Mouse (Mus musculus) stomach, embryonic 14.5 days (tissue): ENCODE results near the gene Pgr. TPM values are rescaled to one million over a fixed set of nuclear protein-coding genes. Genes with fewer than 3 reads are reported as not detected.

ENCODE experiments used
- ATAC-seq: fragments of 200-750 bp; cut with Nextera tagmentation; 2 replicates; pipeline ENCODE4 v1.8.0; 2017; ENCODE audit warnings: low read depth, moderate TSS enrichment; ENCODE audit not compliant: insufficient number of reproducible peaks, insufficient read depth, low FRiP score
- H3K27ac ChIP-seq: fragments of 300-500 bp; sonication (generic); 2 replicates; pipeline ENCODE4 v1.5.1; 2014; ENCODE audit warnings: mild to moderate bottlenecking, low read length, moderate library complexity, mixed read lengths
- H3K27me3 ChIP-seq: fragments of 300-500 bp; sonication (generic); 2 replicates; pipeline ENCODE4 v1.6.1; 2014; ENCODE audit warnings: low read length, control low read depth, mixed read lengths; ENCODE audit not compliant: control insufficient read depth, insufficient read depth
- H3K36me3 ChIP-seq: fragments of 300-500 bp; sonication (generic); 2 replicates; pipeline ENCODE4 v1.6.1; 2014; ENCODE audit warnings: mild to moderate bottlenecking, control low read depth, low read length, moderate library complexity, mixed read lengths; ENCODE audit not compliant: control insufficient read depth, insufficient read depth
- H3K4me1 ChIP-seq: fragments of 300-500 bp; sonication (generic); 2 replicates; pipeline ENCODE4 v1.6.1; 2014; ENCODE audit warnings: low read length, control low read depth, mixed read lengths; ENCODE audit not compliant: control insufficient read depth, insufficient read depth
- H3K4me2 ChIP-seq: fragments of 300-500 bp; sonication (generic); replicated peaks from 2 replicates; pipeline ENCODE4 v1.6.1; 2014; ENCODE audit warnings: low read depth, low read length, control low read depth
- H3K4me3 ChIP-seq: fragments of 300-500 bp; sonication (generic); 2 replicates; pipeline ENCODE4 v1.5.1; 2014; ENCODE audit warnings: low read depth, low read length, control low read depth
- H3K9ac ChIP-seq: fragments of 300-500 bp; sonication (generic); replicated peaks from 2 replicates; pipeline ENCODE4 v1.6.1; 2014; ENCODE audit warnings: low read depth, mild to moderate bottlenecking, control low read depth, low read length, moderate library complexity, mixed read lengths
- H3K9me3 ChIP-seq: fragments of 300-500 bp; sonication (generic); 2 replicates; pipeline ENCODE4 v1.6.1; 2016; ENCODE audit warnings: low read depth, low read length, control low read depth; ENCODE audit not compliant: control insufficient read depth
- WGBS: fragments of 180-500 bp; shearing (Covaris S2); extraction: QIAGEN DNeasy Blood & Tissue Kit; methylation state at CpG from one replicate; pipeline ENCODE4 v1.1.7; 2014; 5-methylcytosine and 5-hydroxymethylcytosine counted together
- polyA plus RNA-seq: library from polyadenylated mRNA; unstranded; fragments of >200 nt; fragmentation: Nextera tagmentation; extraction: Ambion mirVana; gene quantifications from 2 replicates; pipeline ENCODE4 v1.2.1, GENCODE M21; 2014

The Pgr gene
- polyA plus RNA-seq, 1 experiment from 2014 or later = 0.71 TPM

DNA sequence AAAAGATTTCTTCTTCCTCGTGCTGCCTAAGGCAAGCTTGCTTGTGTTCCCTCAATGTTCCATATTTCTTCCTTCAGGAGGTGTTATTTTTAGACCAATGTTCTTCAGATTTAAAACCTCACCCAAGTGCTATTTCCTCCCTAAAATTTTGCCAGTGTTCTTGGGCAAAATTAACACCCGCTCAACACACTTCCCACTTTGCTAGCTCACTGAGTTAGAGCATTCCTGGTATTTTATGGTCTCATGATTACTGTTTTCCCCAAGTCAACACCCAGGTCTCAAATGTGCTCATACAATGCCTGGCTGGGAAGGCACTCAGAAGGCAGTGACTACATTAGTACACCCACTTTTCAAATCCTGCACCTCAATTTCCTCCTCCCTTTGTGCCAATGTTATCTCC lies 27.9 kb downstream of the Pgr start:
- H3K27me3 ChIP-seq = no peaks in the 10 kb centered on the region
- 92% methylated on average over 2 of the region's 2 CpGs for WGBS

DNA sequence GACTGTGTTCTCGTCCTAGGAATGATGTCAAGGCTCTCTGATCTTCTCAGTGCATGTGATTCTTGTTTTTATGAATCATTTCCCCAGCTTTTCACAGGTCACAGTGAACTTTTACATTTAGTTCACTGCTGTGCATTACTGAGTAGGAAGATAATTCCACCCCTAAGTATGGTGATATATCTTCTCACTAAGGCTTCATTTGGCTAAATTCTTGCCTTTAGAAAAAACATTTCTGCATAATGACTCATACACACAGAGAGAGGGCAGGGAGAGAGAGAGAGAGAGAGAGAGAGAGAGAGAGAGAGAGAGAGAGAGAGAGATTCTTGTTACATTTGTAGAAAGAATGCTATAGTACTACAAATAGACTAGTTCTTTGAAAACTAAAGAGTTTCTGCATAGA lies 38.1 kb downstream of the Pgr start:
- no peak overlapping the region for H3K9ac ChIP-seq
- 38% methylated on average over 1 of the region's 1 CpGs for WGBS
- H3K36me3 ChIP-seq = no peaks in the 10 kb centered on the region
- no peak overlapping the region for H3K27ac ChIP-seq
- no peak overlapping the region for H3K4me2 ChIP-seq
- no peaks in the 10 kb centered on the region for H3K4me1 ChIP-seq
- H3K4me3 ChIP-seq = no peak overlapping the region
- ATAC-seq = no peak
- H3K27me3 ChIP-seq = no peaks in the 10 kb centered on the region
- H3K9me3 ChIP-seq = no peaks in the 10 kb centered on the region

More for the DNA sequence above, 27.9 kb downstream of the Pgr start:
- Histone ChIP-seq H3K36me3 (no peaks in the 10 kb centered on the region), H3K4me3 (no peak overlapping the region), H3K4me1 (no peaks in the 10 kb centered on the region), H3K9ac (no peak overlapping the region), H3K4me2 (no peak overlapping the region), H3K9me3 (no peaks in the 10 kb centered on the region), H3K27ac (no peak overlapping the region)
- no peak for ATAC-seq

DNA sequence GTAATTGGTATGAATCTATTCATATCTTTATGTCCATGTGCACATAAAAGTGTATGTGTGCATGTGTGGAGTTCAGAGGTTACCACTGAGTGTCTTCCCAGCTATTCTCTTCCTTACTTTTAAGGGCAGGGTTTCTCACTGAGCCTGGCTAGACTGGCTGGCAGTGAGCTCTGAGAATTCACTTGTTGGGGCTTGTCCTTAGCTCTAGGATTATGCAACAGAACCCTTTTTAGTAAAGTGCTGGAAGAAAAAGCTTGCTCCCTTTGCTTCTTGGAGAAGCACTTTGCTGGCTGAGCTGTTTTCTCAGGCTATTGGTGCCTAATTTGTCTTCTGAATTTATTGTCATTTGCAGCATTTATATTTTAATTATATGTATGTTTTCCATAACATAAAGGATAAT lies 53.7 kb downstream of the Pgr start:
- Histone ChIP-seq H3K9ac (no peak overlapping the region), H3K36me3 (no peaks in the 10 kb centered on the region), H3K9me3 (no peaks in the 10 kb centered on the region), H3K27me3 (no peaks in the 10 kb centered on the region), H3K4me2 (no peak overlapping the region), H3K4me1 (no peaks in the 10 kb centered on the region), H3K4me3 (no peak overlapping the region), H3K27ac (no peak overlapping the region)
- ATAC-seq = no peak

DNA sequence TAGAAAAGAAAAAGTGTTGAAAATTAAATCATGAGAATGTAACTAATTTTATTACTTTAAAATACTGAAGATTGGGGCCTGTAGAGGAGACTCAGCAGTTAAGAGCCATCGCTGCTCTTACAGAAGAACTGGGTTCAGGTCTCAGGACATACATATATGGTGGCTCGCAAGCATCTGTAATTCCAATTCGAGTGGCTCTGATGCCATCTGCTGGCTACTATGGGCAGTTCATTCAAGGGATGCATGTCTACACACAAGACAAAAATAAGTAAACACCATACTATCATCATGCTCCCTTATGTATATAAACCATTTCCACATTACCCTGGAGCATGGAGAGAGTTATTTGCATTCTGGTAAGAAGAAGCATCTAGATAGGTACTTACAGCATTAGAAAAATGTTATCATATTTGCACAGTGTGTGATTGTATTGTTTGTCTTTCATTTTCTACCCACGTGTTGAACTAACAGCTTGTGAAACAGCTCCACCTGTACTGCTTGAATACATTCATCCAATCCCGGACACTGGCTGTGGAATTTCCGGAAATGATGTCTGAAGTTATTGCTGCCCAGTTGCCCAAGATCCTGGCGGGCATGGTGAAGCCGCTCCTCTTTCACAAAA lies 65.0 kb downstream of the Pgr start:
- H3K27me3 ChIP-seq = no peaks in the 10 kb centered on the region
- no peaks in the 10 kb centered on the region for H3K36me3 ChIP-seq
- ATAC-seq = peak; percentile 33; the same call in 1 of the 2 replicates
- H3K9me3 ChIP-seq = no peaks in the 10 kb centered on the region
- no peak overlapping the region for H3K4me2 ChIP-seq
- H3K4me1 ChIP-seq = no peaks in the 10 kb centered on the region
- H3K4me3 ChIP-seq = no peak overlapping the region
- H3K9ac ChIP-seq = no peak overlapping the region
- 64% methylated on average over 8 of the region's 8 CpGs for WGBS
- H3K27ac ChIP-seq = no peak overlapping the region

DNA sequence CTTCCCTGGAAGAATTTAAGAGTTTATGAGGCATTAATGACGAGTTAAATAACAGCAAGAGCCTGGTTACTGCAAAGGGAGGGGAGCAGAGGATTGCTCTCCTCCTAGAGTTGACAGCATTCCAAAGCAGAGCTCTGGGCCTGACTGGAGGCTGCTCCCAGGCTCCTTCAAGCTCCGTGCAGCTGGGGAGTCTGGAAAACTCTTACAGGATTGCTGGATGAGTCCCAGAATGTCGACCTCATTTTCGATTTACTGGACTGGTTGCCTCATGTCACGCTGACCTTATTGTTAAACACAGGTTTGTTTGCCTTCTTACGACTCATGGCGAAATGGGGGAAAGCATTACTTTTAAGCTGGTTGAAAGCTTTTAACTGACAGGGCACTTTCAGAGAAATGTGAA lies 70.6 kb downstream of the Pgr start:
- WGBS = 32% methylated on average over 7 of the region's 7 CpGs
- H3K9ac ChIP-seq = no peak overlapping the region
- no peaks in the 10 kb centered on the region for H3K36me3 ChIP-seq
- H3K9me3 ChIP-seq = no peaks in the 10 kb centered on the region
- no peak overlapping the region for H3K27ac ChIP-seq
- H3K4me2 ChIP-seq = no peak overlapping the region
- H3K4me1 ChIP-seq = no peaks in the 10 kb centered on the region
- H3K27me3 ChIP-seq = no peaks in the 10 kb centered on the region
- H3K4me3 ChIP-seq = no peak overlapping the region
- ATAC-seq = no peak

DNA sequence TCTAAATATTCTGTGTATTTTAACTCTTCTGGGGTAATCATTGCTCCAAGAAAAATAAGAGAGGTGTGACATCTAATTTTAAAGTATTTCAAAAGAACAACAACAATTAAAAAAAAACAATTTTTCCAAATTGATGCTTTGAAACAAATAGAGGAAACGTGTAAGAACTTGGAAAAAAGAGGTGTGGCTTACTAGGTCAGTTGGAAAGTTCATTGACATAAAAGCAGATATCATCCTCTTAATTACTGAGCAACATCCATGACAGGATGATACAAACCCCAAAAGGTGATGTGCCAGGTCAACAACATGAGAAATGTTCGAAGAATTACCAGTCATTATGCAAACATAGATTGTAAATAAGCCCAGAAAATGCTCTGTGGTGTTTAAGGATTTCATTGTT lies 71.9 kb downstream of the Pgr start, which contains the start of gene Gm16485:
TSS of gene Gm16485 (plus strand) at position 301 of the 400 bp plus-strand sequence.
- H3K9me3 ChIP-seq = no peaks in the 10 kb centered on the region
- ATAC-seq = no peak
- WGBS = 74% methylated on average over 2 of the region's 2 CpGs
- no peaks in the 10 kb centered on the region for H3K4me1 ChIP-seq
- H3K4me3 ChIP-seq = no peak within 1 kb of the TSS
- no peaks in the 10 kb centered on the region for H3K36me3 ChIP-seq
- H3K27me3 ChIP-seq = no peaks in the 10 kb centered on the region
- no peak within 1 kb of the TSS for H3K4me2 ChIP-seq
- H3K9ac ChIP-seq = no peak within 1 kb of the TSS
- H3K27ac ChIP-seq = no peak within 1 kb of the TSS

DNA sequence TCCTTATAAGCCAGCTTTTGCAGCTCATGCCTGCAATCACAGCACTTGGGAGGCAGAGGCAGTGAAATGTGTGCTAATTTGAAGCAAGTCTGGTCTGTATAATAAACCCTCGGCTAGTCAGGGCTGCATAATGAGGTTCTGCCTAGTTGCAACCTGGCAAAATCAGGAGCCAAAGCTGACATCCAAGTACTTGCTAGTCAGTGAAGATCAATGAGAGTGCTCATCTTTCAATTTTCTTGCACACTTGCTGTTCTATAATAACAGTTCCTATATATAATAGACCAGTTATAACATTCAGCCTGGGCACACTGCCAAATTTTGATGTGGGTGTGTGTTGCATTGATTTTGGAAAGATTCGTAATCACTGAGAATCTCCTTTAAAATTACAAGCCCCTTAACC lies 78.1 kb downstream of the Pgr start:
- WGBS = 55% methylated on average over 2 of the region's 2 CpGs
- Histone ChIP-seq H3K4me2 (no peak overlapping the region), H3K27ac (no peak overlapping the region), H3K4me1 (no peaks in the 10 kb centered on the region), H3K9me3 (no peaks in the 10 kb centered on the region), H3K4me3 (no peak overlapping the region), H3K36me3 (no peaks in the 10 kb centered on the region), H3K9ac (no peak overlapping the region), H3K27me3 (no peaks in the 10 kb centered on the region)
- ATAC-seq = no peak

DNA sequence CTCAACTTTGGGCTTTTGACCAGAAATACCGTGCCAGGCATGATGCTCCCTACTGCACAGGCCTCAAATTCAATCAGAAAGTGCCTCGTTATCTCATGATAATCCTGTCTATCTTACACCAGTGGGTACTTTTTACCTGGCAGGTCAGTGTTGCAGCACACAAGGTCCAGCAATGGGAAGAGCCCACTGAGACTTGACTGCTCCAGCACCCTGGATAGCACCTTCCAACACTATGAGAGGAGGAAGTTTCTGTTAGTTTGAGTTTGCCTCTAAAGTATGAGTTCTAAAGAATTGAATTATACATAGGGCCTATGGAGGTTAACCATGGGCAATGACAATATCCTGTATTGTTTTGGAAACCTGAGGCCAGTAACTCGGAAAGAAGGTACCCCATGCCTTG lies 82.7 kb downstream of the Pgr start:
- no peak overlapping the region for H3K27ac ChIP-seq

DNA sequence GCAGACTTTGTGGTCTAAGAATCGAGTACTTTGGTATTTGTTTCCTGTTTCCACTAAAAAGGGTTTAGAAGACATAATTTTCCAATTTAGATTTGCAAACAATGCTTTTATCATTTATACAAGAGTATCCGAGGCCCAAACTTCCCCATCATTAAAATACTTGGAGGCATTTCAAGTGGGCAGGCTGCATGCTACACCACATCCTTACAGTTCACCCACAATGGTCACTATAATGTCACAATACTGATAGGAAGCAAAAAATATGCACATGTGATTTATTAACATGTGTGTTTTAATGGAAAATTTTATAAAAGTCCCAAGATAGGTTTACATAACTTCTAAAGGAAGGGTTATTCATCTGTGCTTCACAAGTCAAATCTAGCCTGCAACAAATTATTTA lies 96.9 kb downstream of the Pgr start:
- ATAC-seq = no peak
- Histone ChIP-seq H3K9me3 (no peaks in the 10 kb centered on the region), H3K27me3 (no peaks in the 10 kb centered on the region), H3K4me2 (no peak overlapping the region), H3K4me1 (no peaks in the 10 kb centered on the region), H3K4me3 (no peak overlapping the region), H3K27ac (no peak overlapping the region), H3K36me3 (no peaks in the 10 kb centered on the region), H3K9ac (no peak overlapping the region)
- 73% methylated on average over 2 of the region's 2 CpGs for WGBS

More for the DNA sequence above, 82.7 kb downstream of the Pgr start:
- no peak overlapping the region for H3K4me3 ChIP-seq
- WGBS = 70% methylated on average over 3 of the region's 3 CpGs
- no peaks in the 10 kb centered on the region for H3K36me3 ChIP-seq
- H3K27me3 ChIP-seq = no peaks in the 10 kb centered on the region
- H3K9me3 ChIP-seq = no peaks in the 10 kb centered on the region
- no peak overlapping the region for H3K4me2 ChIP-seq
- H3K9ac ChIP-seq = no peak overlapping the region
- no peaks in the 10 kb centered on the region for H3K4me1 ChIP-seq
- ATAC-seq = no peak
